Mouse (Mus musculus): ENCODE measurements around the gene Higd1a.

- no peak for TF ChIP-seq CTCF (IDR thresholded peaks at IDR 0.05; ENCODE audit: low read depth)
- no peak for TF ChIP-seq EP300 (IDR thresholded peaks at IDR 0.05; ENCODE audit: low read depth)
Measured at GRCm38 (mm10) chr9:121904946-121905345, 46.8 kb upstream of the Higd1a start.

All from heart, postnatal 0 days (tissue).